In the genomic region with DNA sequence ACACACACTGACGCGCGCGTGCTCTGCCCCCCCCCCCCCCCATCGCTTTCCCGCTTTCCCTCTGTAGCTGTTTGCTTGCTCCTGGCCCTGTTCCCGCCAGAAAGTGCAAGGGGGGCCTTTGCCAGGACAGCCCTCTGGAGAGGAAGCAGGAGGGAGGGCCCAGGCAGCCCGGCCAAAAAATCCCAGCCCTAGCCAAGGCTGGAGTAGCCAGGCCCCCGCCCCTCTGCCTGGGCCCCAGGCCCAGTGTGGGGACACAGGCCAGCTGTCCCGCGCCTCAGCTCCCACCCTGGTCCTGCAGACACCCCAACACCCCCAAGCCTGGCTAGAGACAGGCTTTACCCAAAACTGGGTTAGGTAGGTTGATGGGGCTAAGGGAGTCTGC, we compare ENCODE assay signal across 10 mouse cellular contexts. TPM values are rescaled to one million over a fixed set of nuclear protein-coding genes. Genes with fewer than 3 reads are reported as not detected.
DNase-seq lines count a peak whose midpoint lies in the region; ATAC-seq and TF ChIP-seq lines count a peak whose summit lies in the region.
"Had no signal": no experiment of that assay in that cellular context is flagged by ENCODE, and none has a peak within 500 bp of the region (broad histone marks: within the 10 kb centered on the region; RNA-seq: fewer than 3 reads in every experiment).

No protein-coding gene starts in this region.

- H3K4me3 ChIP-seq in hindbrain, postnatal 0 days (ENCODE audit: low read length), result peak overlapping the region; percentile 46
- H3K4me3 ChIP-seq in left cerebral cortex, adult 2 months, result peak overlapping the region; percentile 7; the same call in 1 of the 2 replicates

- TF ChIP-seq CTCF in hindbrain, postnatal 0 days (IDR thresholded peaks at IDR 0.05; ENCODE audit: low read depth), result no peak
- no peak for TF ChIP-seq CTCF in left cerebral cortex, adult 2 months (IDR thresholded peaks at IDR 0.05)

- H3K36me3 ChIP-seq in hindbrain, postnatal 0 days (ENCODE audit: insufficient read depth, low read length), result no peaks in the 10 kb centered on the region
- H3K36me3 ChIP-seq: G1E had no signal

- H3K4me2 ChIP-seq in hindbrain, postnatal 0 days (ENCODE audit: low read depth, low read length), result peak overlapping the region; percentile 83

- peak; percentile 91 for ATAC-seq in hindbrain, postnatal 0 days
- ATAC-seq in monocyte, adult 5-6 weeks (replicated peaks; ENCODE audit: insufficient number of reproducible peaks, low FRiP score, low TSS enrichment, poor library complexity, severe bottlenecking), result no peak

- H3K9me3 ChIP-seq in hindbrain, postnatal 0 days (ENCODE audit: low read length), result no peaks in the 10 kb centered on the region
- H3K9me3 ChIP-seq: G1E had no signal

- WGBS in hindbrain, postnatal 0 days, result 9% methylated on average over 7 of the region's 11 CpGs

- peaks cover 11% of the 10 kb centered on the region; the same call in 1 of the 2 replicates for H3K4me1 ChIP-seq in hindbrain, postnatal 0 days (ENCODE audit: insufficient read depth, low read length)

- H3K27ac ChIP-seq in hindbrain, postnatal 0 days, result peak overlapping the region; percentile 58; the same call in 1 of the 2 replicates
- H3K27ac ChIP-seq in left cerebral cortex, adult 2 months, result peak overlapping the region; percentile 72
- H3K27ac ChIP-seq: macrophage had no signal

- peak; percentile 50 for DNase-seq in Muller cell, postnatal 12 days (ENCODE audit: inconsistent ontology term)
- DNase-seq in cerebellum, postnatal 25 days, result peak; percentile 59 to 71
- DNase-seq in gastrocnemius, postnatal 14 days, result peak; percentile 93
- peak; percentile 84 for DNase-seq in hindbrain, postnatal 0 days (ENCODE audit: low spot score)
- DNase-seq in left cerebral cortex, adult 2 months (ENCODE audit: extremely low spot score in 1 of 2, low spot score in 2 of 2), result peak; percentile 53 to 67
- DNase-seq in lung, postnatal 14 days, result peak; percentile 94
- DNase-seq in right cerebral cortex, postnatal 25 days, result peak; percentile 58

- H3K27me3 ChIP-seq in hindbrain, postnatal 0 days (ENCODE audit: insufficient read depth, low read length), result no peaks in the 10 kb centered on the region

- intact Hi-C loops in gastrocnemius, postnatal 14 days (cut with DNase I; ENCODE audit: low total_unique reads), result loop anchor here (5.0 kb wide), 1 partner anchor 155 kb away; no protein-coding TSS in a partner anchor
- intact Hi-C loops in left cerebral cortex, adult 2 months (cut with DNase I), result no loop called here

- peak overlapping the region; percentile 60; the same call in 1 of the 2 replicates for H3K9ac ChIP-seq in hindbrain, postnatal 0 days (replicated peaks; ENCODE audit: low read length)

RNA-seq across cellular contexts. Expression of a gene that starts 0.4 kb away (rescaled TPM):
- total RNA-seq in gastrocnemius, postnatal 14 days (2021), result 100 to 1,000 TPM; 123 to 198 TPM
- 31.8 and 43.3 TPM in 2 replicates for total RNA-seq in hindbrain, postnatal 0 days (2014; rRNA removed)
- 30.4 and 47.4 TPM in 2 replicates for polyA plus RNA-seq in hindbrain, postnatal 0 days (2015; fragmentation: Nextera tagmentation; extraction: Ambion mirVana)
- total RNA-seq in left cerebral cortex, adult 2 months (2021), result 10 to 100 TPM; 11.3 to 11.7 TPM
- total RNA-seq in monocyte, adult 5-6 weeks (2017), result not detected in 3 replicates
- polyA plus RNA-seq: G1E, macrophage had no signal

RNA-seq across cellular contexts. Expression of a gene that starts 59.1 kb away (rescaled TPM):
- 1 to 10 TPM; 5.5 to 7.2 TPM for total RNA-seq in gastrocnemius, postnatal 14 days (2021)
- total RNA-seq in hindbrain, postnatal 0 days (2014; rRNA removed), result 89.7 and 90.6 TPM in 2 replicates
- polyA plus RNA-seq in hindbrain, postnatal 0 days (2015; fragmentation: Nextera tagmentation; extraction: Ambion mirVana), result 19.7 and 20.4 TPM in 2 replicates
- 10 to 100 TPM; 59.8 to 65.4 TPM for total RNA-seq in left cerebral cortex, adult 2 months (2021)
- 5.1 to 31.9 TPM (median 6.9 TPM) in 3 replicates for total RNA-seq in monocyte, adult 5-6 weeks (2017)

Comparison
In these comparisons a context has a peak if more than half of its experiments do, and no peak if none do; other contexts are left out.
1. RNA of a gene that starts 0.4 kb away (total RNA-seq): 123 to 198 TPM in gastrocnemius, postnatal 14 days, 31.8 to 43.3 TPM in hindbrain, postnatal 0 days and 11.3 to 11.7 TPM in left cerebral cortex, adult 2 months; not detected in monocyte, adult 5-6 weeks; every median in the first group is over 10 times any median in the second.
2. Peak in every context shown above with its lines, with median percentiles within 50 percentile points of each other: DNase-seq.